In genomic region chr10:88708671-88709523, GRCm38 (mm10) we compare ENCODE assay signal across 10 mouse cellular contexts. TPM values are rescaled to one million over a fixed set of nuclear protein-coding genes. Genes with fewer than 3 reads are reported as not detected.
DNase-seq lines count a peak whose midpoint lies in the region; ATAC-seq and TF ChIP-seq lines count a peak whose summit lies in the region.
"Had no signal": no experiment of that assay in that cellular context is flagged by ENCODE, and none has a peak within 500 bp of the region (broad histone marks: within the 10 kb centered on the region; RNA-seq: fewer than 3 reads in every experiment).

No protein-coding gene starts in this region.

- no peak overlapping the region for H3K4me3 ChIP-seq in liver, postnatal 0 days (ENCODE audit: low read depth, low read length)
- no peak overlapping the region for H3K4me3 ChIP-seq in MEL (ENCODE audit: control insufficient read depth in 1 of 2, insufficient read depth in 1 of 2, low read depth in 2 of 2, low read length in 2 of 2)
- H3K4me3 ChIP-seq: liver, embryonic 13.5 days; neural tube, embryonic 13.5 days had no signal

- no peak overlapping the region for H3K9ac ChIP-seq in liver, postnatal 0 days (replicated peaks)
- no peak overlapping the region for H3K9ac ChIP-seq in MEL (ENCODE audit: control insufficient read depth, low read depth, low read length, poor library complexity, severe bottlenecking)
- H3K9ac ChIP-seq: liver, embryonic 13.5 days; neural tube, embryonic 13.5 days had no signal

- 44% methylated on average over 10 of the region's 10 CpGs for WGBS in liver, postnatal 0 days (ENCODE audit: insufficient replicate concordance)

- no peak for TF ChIP-seq EP300 in liver, postnatal 0 days (IDR thresholded peaks at IDR 0.05; ENCODE audit: low read depth)
- peak; percentile 48 to 65; a peak in 3 of 4 replicates for TF ChIP-seq EP300 in MEL (IDR thresholded peaks at IDR 0.05; ENCODE audit: low read depth in 1 of 2, low read length in 2 of 2)

- no peak for TF ChIP-seq POLR2A in MEL (IDR thresholded peaks at IDR 0.05; ENCODE audit: control insufficient read depth in 1 of 2, insufficient read depth in 1 of 2, low read depth in 1 of 2, low read length in 2 of 2, poor library complexity in 1 of 2)

- H3K4me2 ChIP-seq in liver, postnatal 0 days (ENCODE audit: low read depth, low read length), result no peak overlapping the region
- H3K4me2 ChIP-seq: liver, embryonic 13.5 days; neural tube, embryonic 13.5 days had no signal

- H3K27ac ChIP-seq in liver, postnatal 0 days (ENCODE audit: low read depth), result no peak overlapping the region; the same call in 1 of the 2 replicates
- no peak overlapping the region for H3K27ac ChIP-seq in MEL (ENCODE audit: control insufficient read depth, low read depth, low read length)
- H3K27ac ChIP-seq: liver, embryonic 13.5 days; neural tube, embryonic 13.5 days had no signal

- no peaks in the 10 kb centered on the region for H3K27me3 ChIP-seq in liver, postnatal 0 days (ENCODE audit: insufficient read depth, low read length)
- no peaks in the 10 kb centered on the region for H3K27me3 ChIP-seq in MEL (ENCODE audit: control insufficient read depth in 1 of 2, insufficient read depth in 2 of 2, low read length in 2 of 2)
- H3K27me3 ChIP-seq: liver, embryonic 13.5 days; neural tube, embryonic 13.5 days had no signal

- TF ChIP-seq RAD21 in MEL (IDR thresholded peaks at IDR 0.05; ENCODE audit: low read depth, low read length), result no peak

- TF ChIP-seq CTCF in liver, postnatal 0 days (IDR thresholded peaks at IDR 0.05; ENCODE audit: low read depth), result no peak
- TF ChIP-seq CTCF in MEL (IDR thresholded peaks at IDR 0.05 in 2 of 3, conservative IDR thresholded peaks at IDR 0.05 in 1 of 3; ENCODE audit: control insufficient read depth in 1 of 3, insufficient read depth in 1 of 3, low read depth in 2 of 3, low read length in 3 of 3, poor library complexity in 1 of 3, severe bottlenecking in 1 of 3), result no peak

- H3K4me1 ChIP-seq in liver, postnatal 0 days (ENCODE audit: insufficient read depth), result no peaks in the 10 kb centered on the region
- peaks cover 0 to 16% of the 10 kb centered on the region in 2 experiments; a peak in 2 of 4 replicates for H3K4me1 ChIP-seq in MEL (ENCODE audit: control insufficient read depth in 1 of 2, insufficient read depth in 2 of 2, low read length in 2 of 2)
- H3K4me1 ChIP-seq: liver, embryonic 13.5 days; neural tube, embryonic 13.5 days had no signal

- 0 out of 2 replicates have a peak, but pooled peaks have one; percentile 35 for ATAC-seq in liver, postnatal 0 days
- peak; percentile 87 for ATAC-seq in granulocyte monocyte progenitor cell, adult 5-6 weeks (replicated peaks; ENCODE audit: poor library complexity, severe bottlenecking)

- no peaks in the 10 kb centered on the region for H3K79me2 ChIP-seq in MEL (ENCODE audit: control insufficient read depth, insufficient read depth, low read length, poor library complexity)

- DNase-seq in liver, postnatal 0 days, result no peak
- DNase-seq in liver, result no peak
- peak; percentile 85 for DNase-seq in MEL (ENCODE audit: low read depth, low spot score)
- peak; percentile 15 for DNase-seq in retina, embryonic 14.5 days (ENCODE audit: low spot score)
- no peak for DNase-seq in kidney, adult 9 months
- no peak for DNase-seq in spleen, postnatal 14 days (ENCODE audit: low spot score in 2 of 2)
- no peak for DNase-seq in T-cell, adult 2 months (ENCODE audit: low spot score)
- DNase-seq: liver, embryonic 13.5 days had no signal

- H3K9me3 ChIP-seq in liver, postnatal 0 days (ENCODE audit: low read length), result no peaks in the 10 kb centered on the region
- H3K9me3 ChIP-seq in MEL (replicated peaks; ENCODE audit: insufficient read depth, low read length), result no peaks in the 10 kb centered on the region
- H3K9me3 ChIP-seq: liver, embryonic 13.5 days; neural tube, embryonic 13.5 days had no signal

- H3K36me3 ChIP-seq in liver, postnatal 0 days (replicated peaks; ENCODE audit: insufficient read depth, low read length), result no peaks in the 10 kb centered on the region
- H3K36me3 ChIP-seq in MEL (ENCODE audit: control insufficient read depth in 1 of 2, insufficient read depth in 2 of 2, low read length in 2 of 2), result peaks cover 0 to 16% of the 10 kb centered on the region in 2 experiments; a peak in 2 of 4 replicates
- H3K36me3 ChIP-seq: liver, embryonic 13.5 days; neural tube, embryonic 13.5 days had no signal

TF ChIP-seq in MEL, 35 proteins besides CTCF, POLR2A, EP300 and RAD21:
- TF ChIP-seq MAFK (IDR thresholded peaks at IDR 0.05; ENCODE audit: borderline replicate concordance, low read depth, low read length), result peak; percentile 85
- TF ChIP-seq POLR2AphosphoS2 (IDR thresholded peaks at IDR 0.05; ENCODE audit: low read length), result no peak
- peak; percentile 44 to 66; a peak in 3 of 4 replicates for TF ChIP-seq USF2 (IDR thresholded peaks at IDR 0.05; ENCODE audit: borderline replicate concordance in 1 of 2, insufficient read depth in 1 of 2, low read depth in 1 of 2, low read length in 2 of 2)
- TF ChIP-seq SIN3A (IDR thresholded peaks at IDR 0.05; ENCODE audit: low read length), result 0 out of 2 replicates have a peak, but pooled peaks have one; percentile 44
- no peak for TF ChIP-seq MYC (IDR thresholded peaks at IDR 0.05; ENCODE audit: low read depth, low read length)
- TF ChIP-seq TAL1 (IDR thresholded peaks at IDR 0.05; ENCODE audit: low read length), result peak; percentile 46
- peak; percentile 84 for TF ChIP-seq ETS1 (IDR thresholded peaks at IDR 0.05; ENCODE audit: low read depth, low read length)
- TF ChIP-seq USF1 (IDR thresholded peaks at IDR 0.05; ENCODE audit: low read depth, low read length), result peak; percentile 92
- peak; percentile 84 for TF ChIP-seq RCOR1 (IDR thresholded peaks at IDR 0.05; ENCODE audit: low read depth, low read length)
- no peak for TF ChIP-seq CHD1 (IDR thresholded peaks at IDR 0.05; ENCODE audit: low read depth, low read length)
- peak; percentile 73 for TF ChIP-seq MAX (IDR thresholded peaks at IDR 0.05; ENCODE audit: low read length)
- TF ChIP-seq GABPA (IDR thresholded peaks at IDR 0.05; ENCODE audit: low read depth, low read length), result peak; percentile 71
- peak; percentile 43; the same call in 1 of the 2 replicates for TF ChIP-seq MXI1 (IDR thresholded peaks at IDR 0.05; ENCODE audit: low read depth, low read length)
- TF ChIP-seq GATA1 (IDR thresholded peaks at IDR 0.05; ENCODE audit: low read depth, low read length), result 0 out of 2 replicates have a peak, but pooled peaks have one; percentile 31
- TF ChIP-seq ZNF384 (IDR thresholded peaks at IDR 0.05; ENCODE audit: low read depth, low read length), result 0 out of 2 replicates have a peak, but pooled peaks have one; percentile 39
- TF ChIP-seq BHLHE40 (IDR thresholded peaks at IDR 0.05; ENCODE audit: borderline replicate concordance, low read depth, low read length), result peak; percentile 85
- TF ChIP-seq TCF12 (IDR thresholded peaks at IDR 0.05; ENCODE audit: low read depth, low read length), result peak; percentile 49; the same call in 1 of the 2 replicates
- no peak for TF ChIP-seq HCFC1 (IDR thresholded peaks at IDR 0.05; ENCODE audit: low read depth, low read length)
- 0 out of 2 replicates have a peak, but pooled peaks have one; percentile 37 for TF ChIP-seq MAZ (IDR thresholded peaks at IDR 0.05; ENCODE audit: low read depth, low read length)
- TF ChIP-seq TBP (IDR thresholded peaks at IDR 0.05; ENCODE audit: low read depth, low read length), result peak; percentile 62
- no peak for TF ChIP-seq ZKSCAN1 (IDR thresholded peaks at IDR 0.05; ENCODE audit: low read depth, low read length)

RNA-seq across cellular contexts. Expression of gene Arl1, which starts 21.8 kb away (rescaled TPM):
- polyA plus RNA-seq in liver, postnatal 0 days (2015; fragmentation: Nextera tagmentation; extraction: Ambion mirVana), result 89.1 and 89.4 TPM in 2 replicates
- 47.4 and 51.7 TPM in 2 replicates for total RNA-seq in MEL (2012; rRNA removed)
- polyA plus RNA-seq in MEL (2012; ENCODE audit: insufficient read depth in 1 of 2, insufficient read length in 2 of 2, low read depth in 1 of 2, low replicate concordance in 2 of 2, missing spikeins in 1 of 2), result 10 to 100 TPM in 1 of 2 experiments, not detected in 1; 93.6 TPM
- 82.8 and 86.9 TPM in 2 replicates for total RNA-seq in granulocyte monocyte progenitor cell, adult 5-6 weeks (2014; fragmentation: Nextera tagmentation)
- 105 and 108 TPM in 2 replicates for total RNA-seq in granulocyte monocyte progenitor cell, adult 5-6 weeks (2017)

RNA-seq across cellular contexts. Expression of gene Spic, which starts 24.1 kb away (rescaled TPM):
- polyA plus RNA-seq in liver, postnatal 0 days (2015; fragmentation: Nextera tagmentation; extraction: Ambion mirVana), result 16.5 and 19.2 TPM in 2 replicates
- total RNA-seq in MEL (2012; rRNA removed), result not detected in 2 replicates
- polyA plus RNA-seq in MEL (2012; ENCODE audit: insufficient read depth in 1 of 2, insufficient read length in 2 of 2, low read depth in 1 of 2, low replicate concordance in 2 of 2, missing spikeins in 1 of 2), result not detected
- 1.9 TPM in 1 of 2 replicates, not detected in the other for total RNA-seq in granulocyte monocyte progenitor cell, adult 5-6 weeks (2014; fragmentation: Nextera tagmentation)
- 3.1 TPM in 1 of 2 replicates, not detected in the other for total RNA-seq in granulocyte monocyte progenitor cell, adult 5-6 weeks (2017)
- polyA plus RNA-seq: neural tube, embryonic 13.5 days had no signal

Comparison
In these comparisons a context has a peak if more than half of its experiments do, and no peak if none do; other contexts are left out.
1. DNase-seq: peak in MEL (single experiment) and retina, embryonic 14.5 days (single experiment); none in liver, postnatal 0 days (single experiment), liver (single experiment), kidney, adult 9 months (single experiment), spleen, postnatal 14 days (0 of 2) and T-cell, adult 2 months (single experiment).